Mouse (Mus musculus): ENCODE measurements around the gene Sox2.
A peak's percentile ranks its signal among the peaks of the same experiment; 100 is the strongest.

Sox2 gene

DNA sequence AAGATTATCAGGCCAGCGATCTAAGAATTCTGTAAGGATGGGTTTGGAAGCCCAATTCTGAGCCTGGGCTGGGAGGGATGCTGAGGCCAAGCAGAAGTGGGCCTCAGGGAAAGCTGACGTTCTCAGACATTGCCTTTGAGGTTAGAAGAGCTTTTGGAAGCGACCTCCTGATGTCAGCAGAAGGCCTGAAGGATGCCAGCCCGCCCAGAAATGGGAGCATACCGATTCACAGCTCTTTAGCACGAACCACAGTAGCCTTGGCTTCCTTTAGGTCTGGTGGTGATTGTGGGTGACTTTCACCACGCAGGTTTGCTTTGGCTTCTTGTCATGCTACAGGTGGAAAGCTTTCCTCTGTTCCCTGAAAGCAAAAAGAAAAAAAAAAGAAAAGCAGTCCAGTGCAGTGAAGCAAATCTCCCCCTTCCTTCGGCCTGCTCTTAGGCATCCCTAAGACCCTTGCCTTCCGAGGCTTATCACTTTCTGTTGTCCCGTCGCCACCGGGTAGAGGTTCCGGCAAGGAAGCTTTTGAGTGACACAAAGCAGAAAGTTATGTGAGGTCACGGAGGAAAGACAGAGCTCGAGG lies 6.6 kb upstream of the Sox2 start:
- DNase-seq, result no peak

DNA sequence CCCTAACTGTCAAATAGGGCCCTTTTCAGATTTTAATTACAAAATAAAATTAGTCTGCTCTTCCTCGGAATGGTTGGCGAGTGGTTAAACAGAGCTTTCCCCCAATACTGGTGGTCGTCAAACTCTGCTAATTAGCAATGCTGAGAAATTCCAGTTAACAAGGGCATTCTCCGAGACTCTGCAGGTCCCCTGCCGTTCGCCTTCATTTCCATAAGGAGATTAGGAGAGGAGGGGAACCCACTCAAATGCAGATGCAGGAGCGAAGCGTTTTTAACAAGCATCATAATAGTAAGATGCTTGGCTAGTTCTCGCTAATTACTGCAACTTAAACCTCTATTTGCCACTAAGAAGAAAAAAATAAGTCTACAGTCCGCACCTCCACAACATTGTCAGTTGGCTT lies 4.0 kb upstream of the Sox2 start:
- no peak for DNase-seq

DNA sequence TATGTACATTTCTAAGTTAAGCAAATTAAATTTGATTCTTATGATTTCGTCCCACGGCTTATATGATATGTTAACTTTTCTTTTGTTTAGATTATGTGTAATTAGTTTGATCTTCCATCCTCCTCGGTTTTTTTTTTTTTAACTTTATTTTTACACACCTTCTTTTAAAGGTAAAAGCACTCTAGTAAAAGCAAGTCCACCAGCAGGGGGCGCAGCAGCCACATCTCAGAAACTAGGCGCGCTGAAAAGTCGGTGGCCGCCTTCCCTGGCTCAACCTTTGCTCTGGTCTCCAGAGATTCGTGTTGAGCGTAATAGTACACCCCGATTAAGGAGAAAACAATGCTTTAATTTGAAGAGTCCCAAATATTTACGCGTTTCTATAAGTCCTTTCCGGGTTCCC lies 2.5 kb upstream of the Sox2 start:
- DNase-seq, result peak; percentile 49

DNA sequence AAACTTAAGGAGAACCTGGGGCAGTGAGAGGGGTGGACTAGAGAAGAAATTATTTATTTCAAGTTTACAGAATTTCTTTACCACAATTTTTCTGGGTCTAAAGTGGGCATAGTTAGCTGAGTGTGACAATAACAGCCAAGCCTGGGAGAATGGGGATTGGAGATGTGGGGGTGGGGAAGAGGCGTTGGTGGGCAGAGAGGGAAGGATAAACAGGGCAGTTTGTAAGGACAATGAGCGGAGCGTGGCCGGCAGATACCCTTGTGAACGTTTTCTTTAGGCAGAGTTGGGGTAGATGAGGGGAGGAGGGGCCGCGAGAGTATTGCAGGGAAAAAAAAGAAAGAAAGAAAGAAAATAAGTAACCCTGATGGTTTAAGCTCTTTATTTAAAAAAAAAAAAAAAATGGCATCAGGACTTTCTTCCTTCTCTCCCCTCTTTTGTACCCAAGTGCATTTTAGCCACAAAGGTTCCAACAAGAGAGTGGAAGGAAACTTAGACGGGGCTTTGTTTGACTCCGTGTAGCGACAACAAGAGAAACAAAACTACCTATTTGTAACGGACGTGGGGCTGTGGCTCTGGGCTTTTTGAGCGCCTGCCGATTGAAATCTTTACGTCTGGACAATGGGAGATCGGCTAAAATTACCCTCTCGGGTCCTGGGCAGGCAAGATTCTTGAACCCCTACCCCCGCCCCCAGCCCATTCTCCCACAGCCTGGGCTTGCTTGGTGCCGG lies 1.9 kb upstream of the Sox2 start:
- DNase-seq, result no peak

DNA sequence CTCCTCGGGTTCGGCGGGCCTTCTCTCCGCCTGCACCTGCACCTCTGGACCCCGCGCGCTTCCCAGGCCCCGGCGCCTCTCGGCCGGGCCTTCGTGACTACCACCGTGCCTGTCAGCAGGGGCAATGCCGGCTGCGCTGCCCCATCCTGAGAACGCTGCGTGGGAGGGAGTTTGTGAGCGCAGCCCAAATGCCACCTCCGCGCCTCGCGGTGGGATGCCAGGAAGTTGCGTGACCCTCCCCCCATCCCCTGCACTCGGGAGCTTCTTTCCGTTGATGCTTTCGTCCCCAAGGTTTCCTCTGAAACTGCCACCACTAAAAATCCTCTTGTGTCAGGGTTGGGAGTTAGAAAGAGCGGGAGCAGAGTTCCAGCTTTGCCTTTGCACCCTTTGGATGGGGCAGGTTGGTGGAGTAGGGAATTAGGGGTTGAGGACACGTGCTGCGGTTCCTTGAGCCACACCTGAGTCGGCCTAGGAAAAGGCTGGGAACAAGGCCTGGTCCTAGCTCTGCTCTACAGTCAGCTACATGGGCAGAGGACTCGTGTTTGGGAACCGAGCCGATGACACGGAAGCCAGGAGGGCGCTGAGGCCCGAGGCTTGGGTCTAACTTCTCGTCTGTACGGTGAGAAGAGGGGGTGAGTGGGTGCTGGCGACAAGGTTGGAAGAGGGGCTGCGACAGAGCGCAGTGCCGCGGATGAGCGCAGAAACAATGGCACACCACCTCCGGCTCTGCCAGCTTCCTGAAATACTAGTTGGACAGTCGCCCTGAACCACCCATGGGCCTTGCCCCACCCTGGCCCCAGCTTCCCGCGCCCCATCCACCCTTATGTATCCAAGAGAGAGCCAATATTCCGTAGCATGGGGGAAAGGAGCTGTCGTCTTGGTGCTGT lies 1.1 kb upstream of the Sox2 start:
- DNase-seq, result no peak

DNA sequence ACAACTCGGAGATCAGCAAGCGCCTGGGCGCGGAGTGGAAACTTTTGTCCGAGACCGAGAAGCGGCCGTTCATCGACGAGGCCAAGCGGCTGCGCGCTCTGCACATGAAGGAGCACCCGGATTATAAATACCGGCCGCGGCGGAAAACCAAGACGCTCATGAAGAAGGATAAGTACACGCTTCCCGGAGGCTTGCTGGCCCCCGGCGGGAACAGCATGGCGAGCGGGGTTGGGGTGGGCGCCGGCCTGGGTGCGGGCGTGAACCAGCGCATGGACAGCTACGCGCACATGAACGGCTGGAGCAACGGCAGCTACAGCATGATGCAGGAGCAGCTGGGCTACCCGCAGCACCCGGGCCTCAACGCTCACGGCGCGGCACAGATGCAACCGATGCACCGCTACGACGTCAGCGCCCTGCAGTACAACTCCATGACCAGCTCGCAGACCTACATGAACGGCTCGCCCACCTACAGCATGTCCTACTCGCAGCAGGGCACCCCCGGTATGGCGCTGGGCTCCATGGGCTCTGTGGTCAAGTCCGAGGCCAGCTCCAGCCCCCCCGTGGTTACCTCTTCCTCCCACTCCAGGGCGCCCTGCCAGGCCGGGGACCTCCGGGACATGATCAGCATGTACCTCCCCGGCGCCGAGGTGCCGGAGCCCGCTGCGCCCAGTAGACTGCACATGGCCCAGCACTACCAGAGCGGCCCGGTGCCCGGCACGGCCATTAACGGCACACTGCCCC lies 586 bp downstream of the Sox2 start:
- DNase-seq, result no peak

DNA sequence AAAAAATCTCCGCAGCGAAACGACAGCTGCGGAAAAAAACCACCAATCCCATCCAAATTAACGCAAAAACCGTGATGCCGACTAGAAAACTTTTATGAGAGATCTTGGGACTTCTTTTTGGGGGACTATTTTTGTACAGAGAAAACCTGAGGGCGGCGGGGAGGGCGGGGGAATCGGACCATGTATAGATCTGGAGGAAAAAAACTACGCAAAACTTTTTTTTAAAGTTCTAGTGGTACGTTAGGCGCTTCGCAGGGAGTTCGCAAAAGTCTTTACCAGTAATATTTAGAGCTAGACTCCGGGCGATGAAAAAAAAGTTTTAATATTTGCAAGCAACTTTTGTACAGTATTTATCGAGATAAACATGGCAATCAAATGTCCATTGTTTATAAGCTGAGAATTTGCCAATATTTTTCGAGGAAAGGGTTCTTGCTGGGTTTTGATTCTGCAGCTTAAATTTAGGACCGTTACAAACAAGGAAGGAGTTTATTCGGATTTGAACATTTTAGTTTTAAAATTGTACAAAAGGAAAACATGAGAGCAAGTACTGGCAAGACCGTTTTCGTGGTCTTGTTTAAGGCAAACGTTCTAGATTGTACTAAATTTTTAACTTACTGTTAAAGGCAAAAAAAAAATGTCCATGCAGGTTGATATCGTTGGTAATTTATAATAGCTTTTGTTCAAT lies 1.4 kb downstream of the Sox2 start:
- no peak for DNase-seq

DNA sequence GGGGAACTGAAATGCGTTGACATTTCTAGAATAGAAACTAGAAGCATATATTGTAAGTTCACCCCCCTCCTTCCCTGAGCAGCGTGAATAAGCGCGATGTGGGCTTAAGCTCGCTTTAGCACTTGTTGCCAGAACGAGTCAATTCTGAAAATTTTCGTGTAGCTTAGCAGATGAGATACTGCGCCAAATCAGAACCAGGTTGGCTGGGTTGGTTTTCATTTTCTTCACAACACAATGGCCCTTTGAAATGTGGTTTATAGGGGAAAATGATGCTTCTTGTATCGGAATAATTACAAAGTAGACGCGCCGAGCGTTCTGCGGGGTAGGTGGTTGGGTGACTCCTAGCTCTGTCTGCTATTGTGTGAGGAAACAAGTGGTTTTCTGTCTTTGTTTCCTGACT lies 2.4 kb downstream of the Sox2 start:
- DNase-seq, result no peak

DNA sequence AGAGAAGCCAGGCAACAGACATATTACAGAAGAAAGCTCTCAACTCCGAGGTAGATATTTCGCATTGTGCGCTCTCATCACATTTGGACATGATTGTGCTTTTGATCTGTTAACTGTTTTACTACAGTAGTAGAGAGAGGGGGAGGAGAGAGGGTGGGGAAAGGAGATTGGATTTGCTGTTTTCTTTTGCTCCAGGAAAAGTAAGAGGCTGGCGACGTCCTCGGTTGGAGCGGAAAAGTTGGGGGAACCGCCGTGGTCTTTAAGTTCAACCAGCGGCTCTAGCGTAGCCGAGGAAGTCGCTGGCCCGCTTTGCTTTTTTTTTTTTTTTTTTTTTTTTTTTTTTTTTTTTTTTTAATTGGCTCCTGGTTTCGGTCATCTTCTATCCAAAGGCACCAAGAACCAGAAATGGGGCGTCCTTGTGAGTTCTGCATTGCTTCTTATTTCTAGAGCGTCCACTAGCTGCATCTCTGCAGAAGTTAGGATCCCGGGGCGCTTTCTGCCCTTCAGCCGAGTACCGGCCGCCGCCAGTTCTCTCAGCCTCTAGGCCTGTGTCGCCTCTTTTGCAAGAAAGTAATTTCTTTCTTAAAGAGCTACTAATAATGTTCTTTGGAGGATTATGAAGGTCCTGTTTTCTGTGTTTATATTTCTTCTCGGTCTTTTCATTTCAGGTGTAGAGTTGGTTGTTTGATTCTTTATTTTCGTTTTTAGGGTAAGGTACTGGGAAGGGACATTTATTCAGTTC lies 3.2 kb downstream of the Sox2 start:
- DNase-seq, result no peak

DNA sequence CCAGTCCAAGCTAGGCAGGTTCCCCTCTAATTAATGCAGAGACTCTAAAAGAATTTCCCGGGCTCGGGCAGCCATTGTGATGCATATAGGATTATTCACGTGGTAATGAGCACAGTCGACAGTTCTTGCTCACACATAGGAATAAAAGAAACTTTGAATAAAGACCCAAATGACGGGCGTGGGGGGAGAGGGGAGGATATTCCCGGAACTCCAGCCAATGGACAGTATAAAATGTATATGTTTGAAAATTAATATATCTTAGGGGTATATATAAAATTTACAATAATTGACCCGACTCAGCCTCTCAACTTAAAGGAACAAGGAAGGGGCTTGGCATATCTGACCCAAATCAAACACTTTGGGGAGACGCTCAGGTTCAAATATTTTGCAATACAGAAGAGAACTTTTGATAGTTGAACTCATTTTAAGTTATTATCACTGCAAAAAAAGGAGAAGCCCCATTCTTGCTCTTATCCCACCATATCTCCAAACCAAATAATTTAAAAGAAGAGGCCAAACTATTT lies 3.8 kb downstream of the Sox2 start:
- DNase-seq, result no peak

DNA sequence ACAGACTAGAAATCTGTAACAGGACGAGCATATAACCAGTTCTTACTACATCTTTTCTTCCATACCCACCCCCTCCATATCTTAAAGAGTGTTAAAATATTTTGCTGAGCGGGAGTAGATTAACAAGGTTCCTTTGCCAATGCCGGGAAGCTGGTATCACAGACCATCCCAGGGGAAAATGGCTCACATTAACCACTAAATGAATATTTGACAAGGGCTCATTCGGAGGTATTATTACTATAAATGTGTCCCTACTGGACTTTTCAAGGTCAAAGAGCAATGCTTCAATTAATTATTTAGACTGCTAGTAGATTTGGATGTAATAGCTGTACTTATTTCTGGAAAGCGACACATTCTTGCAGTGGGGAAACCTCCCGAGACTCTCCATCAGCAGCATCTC lies 4.6 kb downstream of the Sox2 start:
- no peak for DNase-seq

DNA sequence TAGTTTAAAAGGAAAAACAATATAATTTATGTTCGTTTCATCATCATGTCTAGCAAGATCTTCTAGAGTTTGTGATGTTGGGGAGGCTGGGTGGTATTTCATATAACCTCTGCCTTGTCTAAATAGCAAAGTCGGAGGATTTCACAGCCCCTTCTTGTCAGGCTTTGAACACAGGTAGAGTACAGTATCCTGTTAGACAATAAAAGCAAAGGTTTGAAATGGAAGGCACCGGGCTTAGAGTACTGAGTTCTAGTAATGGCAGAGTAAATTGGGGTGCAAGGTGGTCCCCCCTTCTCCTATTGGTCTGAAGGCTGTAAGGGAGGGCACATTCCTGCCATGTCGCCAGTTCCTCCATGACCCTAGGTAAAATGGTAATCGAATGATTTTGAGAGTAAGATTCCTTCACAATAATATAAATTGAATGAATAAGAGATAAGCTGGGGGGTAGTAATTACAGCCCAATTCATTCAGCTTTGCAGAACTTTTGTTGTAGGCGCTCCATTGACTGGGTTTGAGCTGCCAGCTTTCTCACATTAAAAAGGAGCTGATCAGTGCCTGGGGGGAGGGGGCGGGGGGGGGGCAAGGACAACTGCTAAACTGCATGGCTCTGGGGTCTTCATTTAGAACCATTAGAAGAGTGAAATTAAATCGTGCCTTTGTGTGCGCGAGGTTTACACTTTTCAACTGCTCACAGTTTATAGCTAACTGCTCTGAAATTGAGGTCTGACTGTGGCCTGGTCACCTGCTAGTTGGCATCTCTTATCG lies 5.3 kb downstream of the Sox2 start:
- no peak for DNase-seq

DNA sequence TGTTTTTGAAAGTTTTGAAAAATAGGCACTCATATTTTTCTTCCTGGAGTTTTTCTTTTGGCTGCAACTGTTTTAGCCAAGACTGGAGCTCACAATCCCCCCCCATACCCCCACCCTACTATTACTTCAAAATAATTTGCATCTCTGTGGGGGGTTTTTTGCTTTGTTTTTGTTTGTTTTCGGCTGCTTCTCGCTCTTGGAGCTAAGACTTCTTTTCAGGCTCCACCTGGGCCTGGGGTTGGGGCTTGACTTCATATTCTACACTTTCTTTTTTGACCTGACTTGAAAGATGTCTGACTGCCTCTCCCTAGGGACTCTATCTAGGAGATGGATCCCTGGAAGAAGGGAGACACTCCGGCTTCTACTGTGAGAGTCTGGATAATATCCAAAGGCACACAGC lies 5.9 kb downstream of the Sox2 start:
- DNase-seq, result no peak

DNA sequence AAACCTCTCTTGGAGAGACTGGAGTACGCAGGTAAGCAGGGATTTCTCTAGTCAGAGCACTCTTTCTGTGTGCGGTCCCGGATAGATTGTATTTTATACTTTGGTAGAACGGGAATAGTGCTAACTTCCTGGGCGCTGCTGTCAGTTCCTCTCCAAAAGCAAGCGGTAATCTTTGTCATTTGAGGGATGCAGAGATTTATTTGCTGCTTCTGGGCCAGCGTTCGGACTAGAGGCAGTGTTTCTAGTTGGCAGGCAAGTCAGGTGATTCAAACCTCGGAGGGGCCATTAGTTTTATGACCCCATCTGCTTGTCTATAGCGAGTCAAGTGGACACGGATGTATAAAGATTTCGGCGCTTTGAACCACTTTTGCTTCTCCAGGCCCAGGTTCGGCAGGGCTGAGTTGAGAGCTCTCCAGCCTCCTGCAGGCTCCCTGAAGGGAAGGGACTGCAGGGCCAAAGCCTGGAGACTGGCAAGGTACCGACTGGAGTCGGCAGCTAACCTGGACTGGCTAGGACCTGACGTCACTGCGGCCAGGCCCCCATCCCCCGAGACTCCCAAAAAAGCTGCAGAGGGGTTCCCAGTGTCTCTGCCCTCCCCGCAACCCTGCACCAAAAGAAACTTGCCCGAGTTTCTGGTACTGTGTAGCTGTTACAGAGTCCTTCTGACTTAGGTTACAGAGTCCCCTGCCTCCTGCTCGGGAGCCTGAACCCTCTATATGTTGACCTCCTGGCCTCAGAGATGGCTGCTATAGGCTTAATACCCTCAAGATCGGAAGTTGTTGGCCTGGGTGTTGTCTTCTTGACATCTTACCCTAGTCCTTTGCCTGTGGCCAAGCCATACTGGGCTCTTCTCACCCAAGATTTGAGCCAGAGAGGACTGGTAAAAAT lies 6.9 kb downstream of the Sox2 start:
- DNase-seq, result no peak

DNA sequence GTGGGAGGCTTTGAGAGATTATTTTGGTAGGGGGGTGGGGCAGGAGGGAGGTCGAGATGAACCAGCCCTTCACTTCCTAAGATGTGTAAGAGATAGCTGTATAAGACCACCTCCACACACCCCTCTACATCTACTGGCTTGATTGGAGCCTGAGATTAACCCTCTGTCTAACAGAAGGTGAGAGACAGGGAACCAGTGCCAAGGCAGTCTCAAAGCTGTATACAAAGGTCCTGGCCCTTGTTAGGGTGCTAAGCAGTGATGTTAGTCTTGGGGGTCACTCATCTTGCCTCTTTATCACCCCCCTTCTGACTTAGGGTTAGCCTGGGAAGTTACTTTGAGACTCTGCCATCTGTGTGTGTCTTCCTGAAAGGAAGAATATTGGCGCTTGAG lies 7.5 kb downstream of the Sox2 start:
- DNase-seq, result no peak

DNA sequence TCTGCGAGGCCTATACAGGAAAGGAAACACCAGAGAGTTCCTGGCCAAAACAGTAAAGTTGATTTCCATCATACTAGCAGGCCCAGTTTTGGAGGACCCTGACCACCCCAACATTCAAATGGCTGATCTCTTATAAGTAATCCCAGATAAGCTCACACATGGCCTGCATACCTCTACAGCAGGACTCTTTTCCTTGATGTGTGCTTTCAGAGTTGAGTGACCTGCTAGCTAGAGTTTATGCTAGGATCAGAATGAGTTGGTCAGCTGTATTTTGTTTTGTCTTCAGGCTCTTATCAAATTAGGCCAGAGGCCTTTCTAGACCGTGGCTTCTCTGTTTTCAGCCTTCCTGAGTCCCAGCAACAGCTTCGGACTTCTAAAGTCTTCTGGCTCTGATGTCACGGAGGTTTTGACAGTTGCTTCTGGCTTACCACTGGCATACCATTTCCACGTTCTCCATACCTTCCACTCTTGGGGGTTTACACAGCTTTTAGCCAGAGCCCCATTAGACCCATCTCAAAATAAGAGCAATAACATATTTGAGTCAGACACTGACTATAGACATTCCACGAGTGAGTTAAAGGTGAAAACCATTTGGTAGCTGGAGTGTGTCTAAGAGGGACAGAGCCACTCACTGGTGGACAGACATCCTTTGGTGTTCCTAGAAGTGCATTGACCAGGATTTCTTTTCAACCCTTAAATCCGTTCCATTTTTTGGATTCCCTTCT lies 8.2 kb downstream of the Sox2 start:
- DNase-seq, result no peak

DNA sequence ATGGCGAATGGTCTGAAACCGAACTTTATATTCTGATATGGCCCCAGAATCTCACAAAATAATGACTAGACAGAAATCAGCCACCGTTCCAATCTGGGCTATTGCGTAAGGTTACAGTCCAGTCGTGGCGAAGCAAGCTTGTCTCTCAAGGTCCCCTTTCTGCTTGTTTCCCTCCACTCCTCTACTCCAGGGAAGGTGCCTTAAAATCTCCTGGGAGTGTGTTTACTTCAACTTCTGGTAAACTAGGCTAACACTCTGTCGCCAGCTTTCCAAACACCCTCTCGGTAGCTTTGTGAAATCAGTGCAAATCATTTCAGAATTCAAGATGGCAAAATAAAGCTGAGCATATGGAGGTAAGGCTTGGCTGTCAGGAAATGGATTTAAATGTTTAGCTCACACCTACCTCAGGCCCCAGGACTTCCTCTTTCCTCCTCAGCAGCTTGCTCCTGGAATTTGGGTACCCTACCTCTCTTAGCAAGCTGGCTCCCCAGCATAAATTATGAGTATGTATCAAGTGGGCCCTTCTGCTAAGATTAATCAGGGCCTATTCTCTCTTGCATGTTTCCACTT lies 8.8 kb downstream of the Sox2 start:
- no peak for DNase-seq

DNA sequence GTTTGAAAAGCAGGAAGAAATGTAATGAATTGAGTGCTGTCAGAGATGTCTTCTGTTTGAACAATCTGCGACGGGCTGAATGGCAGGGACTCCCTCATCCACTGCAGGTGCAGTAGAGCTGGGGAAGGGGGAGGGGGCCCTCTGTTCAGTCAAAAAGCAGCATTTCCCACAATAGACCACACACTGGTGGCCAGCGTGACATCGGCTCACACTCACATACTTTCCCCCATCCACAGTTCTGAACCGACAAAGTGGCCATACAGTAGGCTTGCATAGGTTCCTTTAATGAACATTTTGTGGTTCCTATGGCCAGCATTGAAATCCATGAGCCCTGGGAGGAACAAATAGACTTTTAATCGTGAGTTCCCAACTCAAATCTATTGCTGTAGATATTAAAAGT lies 9.7 kb downstream of the Sox2 start:
- DNase-seq, result no peak
